Mouse (Mus musculus): Measurements from ENCODE around the gene Mnt. TPM values are rescaled to one million over a fixed set of nuclear protein-coding genes. Genes with fewer than 3 reads are reported as not detected.

The Mnt gene
- total RNA-seq, 2 experiments from 2014 or later, result 14.8 to 15.7 TPM

DNA sequence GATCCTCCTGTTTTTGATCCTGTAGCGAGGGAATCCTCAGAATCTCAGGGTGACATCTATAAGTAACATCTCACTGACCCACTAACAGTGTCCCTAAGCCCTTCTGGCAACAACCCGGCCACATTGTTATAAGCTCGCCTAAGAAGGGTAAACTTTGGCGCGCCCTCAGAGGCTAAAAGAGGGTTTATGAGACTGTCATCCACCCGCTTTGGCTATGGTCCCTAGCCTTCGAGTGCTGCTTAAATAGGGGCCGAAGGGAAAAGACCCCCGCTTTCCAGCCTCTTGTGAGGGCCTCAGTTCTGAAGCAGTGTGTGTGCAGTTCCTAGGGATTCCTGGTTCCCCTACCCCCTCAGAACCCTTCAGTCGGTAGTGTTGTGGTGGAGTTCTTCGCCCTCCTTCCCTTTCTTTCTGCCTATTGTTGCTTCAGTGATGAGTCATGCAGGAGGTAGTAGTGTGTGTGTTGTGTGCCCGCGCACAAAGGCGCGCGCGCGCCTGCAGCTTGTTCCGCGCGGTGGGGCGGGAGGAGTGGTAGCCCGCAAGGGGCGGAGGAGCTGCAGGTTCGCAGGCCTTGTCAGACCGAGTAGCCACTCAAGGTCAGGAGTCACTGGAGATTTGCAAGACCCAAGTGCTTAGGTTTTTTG, 1.9 kb downstream of the Mnt start:
- peak; percentile 78 for DNase-seq

- peak; percentile 18 for DNase-seq
Measured at GRCm38 (mm10) chr11:74833536-74834358, 3.0 kb downstream of the Mnt start.

DNA sequence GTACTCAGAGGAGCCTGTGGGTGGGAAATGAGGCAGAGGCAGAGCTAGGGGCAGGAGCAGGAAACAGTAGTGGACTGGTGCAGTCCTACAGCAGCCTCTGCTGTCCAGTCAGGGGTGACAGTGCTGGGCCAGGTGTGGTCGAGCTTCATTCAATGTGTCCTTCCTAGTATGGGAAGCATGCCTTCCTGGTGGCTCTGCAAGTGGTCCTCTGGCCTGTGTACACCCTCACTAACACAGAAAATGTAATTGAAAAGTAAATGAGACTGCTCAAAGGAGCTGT, 3.6 kb downstream of the Mnt start:
- DNase-seq, result no peak

DNA sequence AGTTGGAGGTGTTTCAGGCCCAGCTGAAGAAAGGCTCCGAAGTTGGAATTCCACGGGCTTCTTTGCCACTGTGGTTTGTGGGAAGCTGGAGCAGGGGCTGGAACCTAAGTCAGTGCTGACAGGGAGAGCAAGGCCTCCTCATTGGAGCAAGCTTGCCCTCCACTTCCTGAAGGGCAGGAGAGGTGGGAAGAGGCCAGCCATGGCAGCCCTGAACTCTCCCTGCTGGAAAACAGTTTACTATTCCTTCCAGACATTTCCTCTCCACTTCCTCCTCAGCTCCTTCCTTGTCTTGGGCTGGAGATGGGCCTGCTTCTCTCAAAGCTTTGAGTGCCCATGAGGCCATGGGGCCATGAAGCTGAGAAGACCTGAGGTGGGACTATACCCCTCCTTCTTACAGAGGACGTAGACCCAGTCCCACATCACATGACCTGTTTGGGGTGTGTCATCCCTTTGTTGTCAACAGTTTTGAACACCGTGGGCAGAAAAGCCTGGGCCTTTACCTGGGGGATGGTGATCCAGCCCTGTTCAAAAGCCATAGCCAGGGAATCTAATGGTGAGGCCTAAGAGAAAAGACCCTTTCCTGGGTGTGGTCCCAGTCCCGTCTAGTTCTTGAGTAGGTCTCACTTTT, 4.0 kb downstream of the Mnt start:
- no peak for DNase-seq

DNA sequence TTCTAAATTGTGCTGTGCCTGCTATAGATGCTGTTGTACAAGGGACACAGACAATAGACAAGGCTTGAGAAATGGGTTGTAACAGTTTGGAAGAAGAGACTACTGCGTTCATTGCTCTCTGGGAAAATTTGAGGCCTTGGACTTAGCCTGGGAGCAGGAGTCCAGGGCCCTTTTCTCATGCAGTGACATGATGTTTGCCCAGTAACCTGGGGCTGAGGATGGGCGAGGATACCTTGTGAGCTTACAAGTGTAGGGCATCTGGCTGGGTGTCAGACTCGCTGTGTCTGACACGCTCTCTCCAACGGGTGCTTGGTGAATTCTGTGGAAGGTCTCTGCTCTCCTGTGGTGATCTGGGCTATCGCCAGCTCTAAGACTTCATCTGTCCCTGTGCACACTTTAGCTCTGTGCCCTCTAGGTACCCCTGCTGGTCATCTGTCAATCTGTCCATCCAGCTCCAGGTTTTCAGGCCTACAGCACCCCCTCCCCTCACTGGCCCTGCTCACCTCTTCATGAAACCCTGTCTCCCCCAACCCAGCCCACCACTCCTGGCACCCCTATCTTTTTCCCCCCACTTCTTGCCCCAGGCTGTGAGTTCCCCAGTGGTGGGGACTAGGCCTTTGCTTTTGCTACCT, 5.0 kb downstream of the Mnt start:
- no peak for DNase-seq

- no peak for DNase-seq
Measured at GRCm38 (mm10) chr11:74836225-74837055, 5.7 kb downstream of the Mnt start.

DNA sequence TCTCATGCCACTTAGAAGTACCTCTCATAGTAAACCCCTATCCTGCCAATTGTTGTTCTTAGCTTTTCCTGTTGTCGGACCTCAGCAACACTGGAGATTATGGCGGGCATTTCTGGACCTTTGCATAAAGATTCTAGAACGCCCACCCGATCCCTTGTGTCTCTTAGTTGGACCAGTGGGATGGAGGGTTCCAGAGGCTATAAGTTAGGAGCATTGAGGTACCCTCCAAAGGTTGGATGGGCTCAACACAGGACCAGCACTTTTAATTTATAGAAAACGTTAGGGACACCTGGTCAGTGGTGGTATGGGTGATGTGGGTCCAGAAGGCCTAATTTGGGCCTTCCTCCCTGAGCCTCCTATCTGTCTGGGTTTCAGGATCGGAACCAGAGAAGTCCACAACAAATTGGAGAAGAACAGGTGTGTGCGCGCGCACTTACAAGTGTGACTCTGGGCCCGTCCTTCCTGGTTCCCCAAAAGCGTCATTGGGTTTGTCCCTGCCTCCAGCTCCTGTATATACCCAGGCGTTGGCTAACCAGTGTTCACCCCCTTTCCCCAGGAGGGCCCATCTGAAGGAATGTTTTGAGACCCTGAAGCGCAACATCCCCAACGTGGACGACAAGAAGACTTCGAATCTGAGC, 6.5 kb downstream of the Mnt start:
- no peak for DNase-seq

GRCm38 (mm10) chr11:74837694-74838431, 7.1 kb downstream of the Mnt start:
- DNase-seq, result peak; percentile 97

DNA sequence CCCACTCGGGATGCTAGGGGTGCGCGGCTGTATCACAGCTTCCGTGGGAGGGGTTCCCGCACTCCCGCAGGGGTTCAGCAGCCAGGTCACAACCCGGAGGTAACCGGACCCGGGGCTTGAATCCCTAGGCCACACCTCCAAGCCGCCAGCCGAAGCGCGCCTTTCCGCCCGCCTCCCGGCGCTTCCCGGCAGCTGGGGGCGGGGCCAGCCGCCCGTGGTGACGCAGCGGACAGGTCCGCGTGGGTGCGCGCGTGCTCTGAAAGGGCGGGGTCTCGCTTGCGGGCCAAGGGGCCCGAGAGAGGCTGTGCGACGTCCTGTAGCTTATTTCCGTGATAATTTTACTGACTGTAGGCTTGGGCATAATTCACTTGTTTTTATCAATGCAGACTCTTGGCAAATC, 7.7 kb downstream of the Mnt start:
- peak; percentile 97 for DNase-seq

- peak; percentile 68 for DNase-seq
Measured at GRCm38 (mm10) chr11:74838971-74839370, 8.3 kb downstream of the Mnt start.

GRCm38 (mm10) chr11:74839860-74840715, 9.4 kb downstream of the Mnt start:
- no peak for DNase-seq

GRCm38 (mm10) chr11:74840739-74841138, 10.0 kb downstream of the Mnt start:
- DNase-seq, result no peak

- peak; percentile 52 for DNase-seq
Measured at GRCm38 (mm10) chr11:74841366-74841765, 10.6 kb downstream of the Mnt start.

DNA sequence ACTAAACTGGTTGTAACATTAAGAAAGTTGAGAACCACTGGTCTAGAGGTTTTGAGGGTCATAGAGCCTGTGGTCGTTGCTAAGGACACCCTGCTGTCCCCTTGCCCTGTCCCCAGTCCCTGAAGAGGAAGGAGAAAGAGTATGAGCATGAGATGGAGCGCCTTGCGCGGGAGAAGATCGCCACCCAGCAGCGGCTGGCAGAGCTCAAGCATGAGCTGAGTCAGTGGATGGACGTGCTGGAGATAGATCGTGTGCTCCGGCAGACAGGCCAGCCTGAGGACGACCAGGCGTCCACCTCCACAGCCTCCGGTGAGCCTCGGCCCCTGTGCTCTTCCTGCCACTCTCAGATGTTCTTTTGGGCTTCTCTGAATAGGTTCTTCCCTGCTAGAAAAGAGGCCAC, 11.3 kb downstream of the Mnt start:
- no peak for DNase-seq

DNA sequence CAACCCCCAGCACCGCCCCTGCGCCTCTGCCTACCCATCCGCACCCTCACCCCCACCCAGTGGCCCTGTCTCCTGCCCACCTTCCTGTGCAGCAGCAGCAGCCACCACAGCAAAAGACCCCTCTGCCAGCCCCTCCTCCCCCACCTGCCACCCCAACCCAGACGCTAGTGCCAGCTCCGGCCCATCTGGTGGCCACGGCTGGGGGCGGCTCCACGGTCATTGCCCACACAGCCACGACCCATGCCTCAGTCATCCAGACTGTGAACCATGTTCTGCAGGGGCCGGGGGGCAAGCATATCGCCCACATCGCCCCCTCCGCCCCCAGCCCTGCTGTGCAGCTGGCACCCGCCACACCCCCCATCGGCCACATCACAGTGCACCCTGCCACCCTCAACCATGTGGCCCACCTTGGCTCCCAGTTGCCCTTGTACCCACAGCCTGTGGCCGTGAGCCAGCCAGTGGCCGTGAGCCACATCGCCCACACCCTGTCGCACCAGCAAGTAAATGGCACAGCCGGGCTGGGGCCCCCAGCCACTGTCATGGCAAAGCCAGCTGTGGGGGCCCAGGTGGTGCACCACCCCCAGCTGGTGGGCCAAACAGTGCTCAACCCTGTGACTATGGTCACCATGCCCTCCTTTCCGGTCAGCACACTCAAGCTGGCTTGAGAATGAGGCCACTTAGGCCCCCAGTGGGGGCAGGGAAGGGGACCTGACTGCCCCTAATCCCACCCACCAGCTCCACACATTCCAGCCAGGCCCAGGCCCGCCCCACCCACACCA, 12.1 kb downstream of the Mnt start:
- peak; percentile 16 for DNase-seq

GRCm38 (mm10) chr11:74843435-74843714, 12.7 kb downstream of the Mnt start:
- peak; percentile 34 for DNase-seq

GRCm38 (mm10) chr11:74843761-74844160, 13.0 kb downstream of the Mnt start:
- DNase-seq, result no peak

GRCm38 (mm10) chr11:74845784-74846183, 15.1 kb downstream of the Mnt start:
- peak; percentile 10 for DNase-seq

GRCm38 (mm10) chr11:74847919-74848521, 17.3 kb downstream of the Mnt start:
- DNase-seq, result peak; percentile 85
